Mouse (Mus musculus): ENCODE measurements at regions not wholly inside any gene's neighbourhood (a gene's known extent, or its start where the extent isn't known, plus 50 kb on each side); places are given as distances from the start of the nearest gene placed in this dataset.

DNA sequence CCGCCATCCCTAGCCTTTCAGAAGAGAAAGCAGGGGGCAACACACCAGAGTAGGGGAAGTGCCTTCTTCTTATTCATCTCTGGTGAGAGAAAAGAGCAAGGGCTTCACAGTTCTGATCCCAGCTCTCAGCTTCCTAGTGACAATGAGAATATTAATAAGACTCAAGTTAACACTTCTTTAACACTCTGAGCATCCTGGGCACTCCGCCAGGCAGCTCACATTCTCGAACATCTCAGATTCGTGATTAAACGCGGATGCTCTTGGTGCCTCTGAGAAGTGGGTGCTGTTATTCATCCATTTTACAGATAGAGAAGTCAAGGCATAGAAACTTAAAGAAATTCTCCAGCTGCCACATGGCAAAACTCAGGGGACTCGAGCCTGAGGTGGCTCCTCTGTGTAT is 237.1 kb downstream of the Rps15a start:
- ATAC-seq (ENCODE audit: insufficient number of reproducible peaks, low FRiP score): no peak
- Histone ChIP-seq H3K4me1 (replicated peaks) (no peaks in the 10 kb centered on the region), H3K4me2 (no peak overlapping the region), H3K9ac (no peak overlapping the region), H3K27ac (ENCODE audit: poor library complexity, severe bottlenecking) (no peak overlapping the region), H3K36me3 (no peaks in the 10 kb centered on the region), H3K4me3 (no peak overlapping the region), H3K9me3 (replicated peaks) (no peaks in the 10 kb centered on the region), H3K27me3 (replicated peaks) (peaks cover 14% of the 10 kb centered on the region)
- 51% methylated on average over 7 of the region's 7 CpGs for WGBS

DNA sequence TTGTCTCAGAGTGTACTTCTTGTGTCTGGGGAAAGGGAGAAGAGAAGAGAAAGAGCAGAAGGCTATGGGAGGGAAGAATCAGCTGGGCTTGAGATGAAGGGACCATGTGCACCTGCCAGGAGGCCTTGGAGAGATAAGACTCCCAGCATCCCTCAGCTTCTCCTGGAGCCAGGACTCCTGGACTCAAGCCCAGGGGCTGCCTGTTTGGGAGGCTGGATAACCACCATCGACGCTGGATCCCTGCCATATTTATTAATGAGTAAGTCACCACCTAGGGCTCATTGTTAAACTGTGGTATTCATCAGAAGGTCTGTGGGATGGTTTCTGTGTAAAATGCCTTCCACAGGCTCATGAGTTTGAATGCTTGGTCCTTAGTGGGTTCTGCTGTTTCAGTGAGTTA is 240.7 kb downstream of the Rps15a start:
- WGBS: 86% methylated on average over 2 of the region's 2 CpGs
- Histone ChIP-seq H3K36me3 (no peaks in the 10 kb centered on the region), H3K27me3 (replicated peaks) (peaks cover 6% of the 10 kb centered on the region; the same call in 1 of the 2 replicates), H3K4me3 (no peak overlapping the region), H3K4me2 (no peak overlapping the region), H3K4me1 (replicated peaks) (no peaks in the 10 kb centered on the region), H3K9me3 (replicated peaks) (no peaks in the 10 kb centered on the region), H3K9ac (no peak overlapping the region), H3K27ac (ENCODE audit: poor library complexity, severe bottlenecking) (no peak overlapping the region)
- no peak for ATAC-seq (ENCODE audit: insufficient number of reproducible peaks, low FRiP score)

DNA sequence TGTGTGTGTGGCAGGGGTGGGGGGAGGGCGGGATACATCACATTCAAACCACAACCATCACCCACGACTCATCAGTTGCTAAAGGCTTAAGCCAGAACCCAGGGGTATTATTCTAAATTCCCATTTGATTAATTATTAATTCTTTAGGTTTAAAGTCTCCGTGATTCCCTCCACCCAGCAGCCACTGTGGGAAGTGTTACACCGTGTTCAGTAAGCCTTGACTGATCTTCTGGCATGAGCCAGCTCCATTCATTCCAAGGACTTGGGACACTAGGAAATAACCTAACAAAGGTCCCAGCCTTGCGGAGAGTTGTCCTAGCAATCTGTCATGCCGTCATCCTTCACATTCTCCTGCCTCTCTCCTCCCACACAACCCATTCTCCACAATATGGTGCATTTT is 256.6 kb downstream of the Rps15a start:
- Histone ChIP-seq H3K36me3 (no peaks in the 10 kb centered on the region), H3K4me3 (no peak overlapping the region), H3K4me2 (no peak overlapping the region), H3K9ac (no peak overlapping the region), H3K27me3 (replicated peaks) (no peaks in the 10 kb centered on the region), H3K4me1 (replicated peaks) (no peaks in the 10 kb centered on the region; the same call in 1 of the 2 replicates), H3K9me3 (replicated peaks) (no peaks in the 10 kb centered on the region), H3K27ac (ENCODE audit: poor library complexity, severe bottlenecking) (no peak overlapping the region)
- WGBS: 69% methylated on average over 6 of the region's 6 CpGs
- ATAC-seq (ENCODE audit: insufficient number of reproducible peaks, low FRiP score): no peak

DNA sequence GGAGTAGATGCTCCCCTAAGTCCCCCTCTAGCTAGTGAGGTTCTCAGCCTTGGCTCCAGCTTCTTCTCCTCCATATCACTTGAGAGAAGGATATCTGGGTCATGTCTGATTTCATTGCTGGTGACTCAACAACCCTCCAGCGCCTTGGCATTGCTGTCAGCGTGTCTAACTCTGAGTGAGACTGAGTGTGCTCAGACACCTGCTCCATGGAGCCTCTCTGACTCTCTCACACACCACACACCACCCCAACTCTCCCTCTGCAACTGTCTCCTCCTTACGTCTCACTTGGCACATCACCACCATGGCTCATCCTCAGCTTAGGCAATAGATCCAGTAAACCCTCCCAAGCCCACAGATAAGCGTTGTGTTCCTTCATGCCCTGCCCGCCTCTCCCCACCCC is 260.0 kb downstream of the Rps15a start:
- Histone ChIP-seq H3K27me3 (replicated peaks) (no peaks in the 10 kb centered on the region), H3K9me3 (replicated peaks) (no peaks in the 10 kb centered on the region), H3K27ac (ENCODE audit: poor library complexity, severe bottlenecking) (no peak overlapping the region), H3K4me3 (no peak overlapping the region), H3K9ac (no peak overlapping the region), H3K4me1 (replicated peaks) (no peaks in the 10 kb centered on the region; the same call in none of the 2 replicates), H3K4me2 (no peak overlapping the region), H3K36me3 (no peaks in the 10 kb centered on the region)
- WGBS: 67% methylated on average over 5 of the region's 5 CpGs
- no peak for ATAC-seq (ENCODE audit: insufficient number of reproducible peaks, low FRiP score)

DNA sequence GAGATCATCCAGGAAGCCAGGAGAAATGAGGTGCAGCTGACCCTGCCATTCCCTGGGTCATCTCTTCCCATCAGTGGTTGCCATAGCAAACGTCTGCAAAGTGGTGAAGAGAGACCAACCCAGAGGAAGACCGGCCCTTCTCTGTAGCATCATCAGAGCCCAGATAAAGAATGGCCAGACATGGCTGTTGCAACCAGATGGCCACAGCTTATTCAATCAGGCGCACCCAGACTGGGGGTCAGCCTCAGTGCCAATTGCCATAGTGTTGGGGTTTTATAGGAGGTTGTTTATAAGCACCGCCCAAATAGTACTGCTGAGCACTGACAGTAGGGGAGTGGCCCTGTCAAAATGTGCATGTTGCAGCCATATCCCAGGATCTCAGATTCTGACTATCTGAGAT is 262.3 kb downstream of the Rps15a start:
- no peaks in the 10 kb centered on the region for H3K9me3 ChIP-seq (replicated peaks)
- no peak for ATAC-seq (ENCODE audit: insufficient number of reproducible peaks, low FRiP score)
- H3K27me3 ChIP-seq (replicated peaks): no peaks in the 10 kb centered on the region
- H3K4me2 ChIP-seq: no peak overlapping the region
- H3K4me3 ChIP-seq: no peak overlapping the region
- no peak overlapping the region for H3K27ac ChIP-seq (ENCODE audit: poor library complexity, severe bottlenecking)
- 68% methylated on average over 4 of the region's 4 CpGs for WGBS
- peaks cover 3% of the 10 kb centered on the region for H3K4me1 ChIP-seq (replicated peaks)
- H3K36me3 ChIP-seq: no peaks in the 10 kb centered on the region
- H3K9ac ChIP-seq: no peak overlapping the region

DNA sequence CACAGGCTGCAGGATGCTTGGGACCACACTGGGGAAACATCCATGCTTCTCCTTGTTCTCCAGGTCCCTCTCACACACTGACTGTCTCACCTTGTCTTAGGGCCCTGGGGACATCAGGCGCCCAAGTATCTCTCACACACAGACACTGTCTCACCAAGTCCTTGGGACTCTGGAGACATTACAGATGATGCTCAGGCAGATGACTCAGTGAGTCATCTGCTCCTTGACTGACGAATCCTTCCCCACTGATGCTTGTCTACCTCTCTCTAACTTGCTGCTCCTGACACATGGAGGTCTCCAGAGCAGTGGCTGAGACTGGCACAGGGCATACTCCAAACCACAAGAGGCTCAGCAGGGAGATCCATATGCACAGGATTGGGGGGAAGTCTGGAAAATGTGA is 263.1 kb downstream of the Rps15a start:
- 66% methylated on average over 2 of the region's 2 CpGs for WGBS
- H3K9me3 ChIP-seq (replicated peaks): no peaks in the 10 kb centered on the region
- H3K4me1 ChIP-seq (replicated peaks): peaks cover 3% of the 10 kb centered on the region
- no peak overlapping the region for H3K27ac ChIP-seq (ENCODE audit: poor library complexity, severe bottlenecking)
- ATAC-seq (ENCODE audit: insufficient number of reproducible peaks, low FRiP score): no peak
- no peaks in the 10 kb centered on the region for H3K36me3 ChIP-seq
- H3K27me3 ChIP-seq (replicated peaks): no peaks in the 10 kb centered on the region
- no peak overlapping the region for H3K4me3 ChIP-seq
- H3K4me2 ChIP-seq: no peak overlapping the region
- no peak overlapping the region for H3K9ac ChIP-seq

DNA sequence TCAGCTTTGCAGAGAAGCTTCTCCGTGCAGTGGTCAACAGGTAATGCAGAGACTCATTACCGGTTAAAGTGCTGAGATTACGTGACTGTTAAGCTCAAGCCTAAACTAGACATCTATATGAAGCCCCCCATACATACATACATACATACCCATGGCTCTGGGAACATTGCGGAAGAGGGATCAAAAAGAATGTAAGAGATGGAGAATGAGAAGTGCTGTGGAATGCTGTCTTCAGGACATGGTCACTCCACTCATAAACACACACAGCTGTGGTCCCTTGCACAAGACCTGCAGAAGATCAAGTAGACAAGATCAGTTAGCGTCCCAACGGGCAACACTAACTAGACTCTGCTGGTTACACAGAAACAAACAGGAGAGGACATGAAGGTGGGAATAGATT is 265.2 kb downstream of the Rps15a start:
- Histone ChIP-seq H3K27me3 (replicated peaks) (no peaks in the 10 kb centered on the region), H3K4me1 (replicated peaks) (peaks cover 3% of the 10 kb centered on the region; the same call in 1 of the 2 replicates), H3K9ac (no peak overlapping the region), H3K4me3 (no peak overlapping the region), H3K36me3 (no peaks in the 10 kb centered on the region), H3K4me2 (no peak overlapping the region), H3K9me3 (replicated peaks) (no peaks in the 10 kb centered on the region), H3K27ac (ENCODE audit: poor library complexity, severe bottlenecking) (no peak overlapping the region)
- 84% methylated on average over 6 of the region's 6 CpGs for WGBS
- no peak for ATAC-seq (ENCODE audit: insufficient number of reproducible peaks, low FRiP score)

DNA sequence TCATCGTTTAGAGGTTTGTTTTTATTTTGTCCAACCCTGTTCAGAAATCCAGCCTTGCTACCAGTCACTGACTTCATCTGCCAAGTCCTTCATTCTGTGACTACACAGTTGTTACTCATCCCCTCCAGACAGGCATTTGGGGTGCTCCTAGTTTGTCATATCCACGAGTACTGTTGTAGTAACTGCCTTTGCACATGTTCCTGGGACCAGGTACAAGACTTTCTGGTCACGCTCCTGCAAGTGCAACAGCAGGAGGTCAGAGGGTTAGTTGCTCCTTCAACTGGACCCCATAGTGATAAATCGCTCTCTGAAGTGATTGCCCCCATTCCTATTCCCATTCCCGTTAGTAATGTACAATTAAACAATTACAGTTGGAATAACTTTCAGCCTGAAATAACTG is 269.9 kb downstream of the Rps15a start:
- H3K27ac ChIP-seq (ENCODE audit: poor library complexity, severe bottlenecking): no peak overlapping the region
- H3K27me3 ChIP-seq (replicated peaks): no peaks in the 10 kb centered on the region
- no peak overlapping the region for H3K4me3 ChIP-seq
- no peak for ATAC-seq (ENCODE audit: insufficient number of reproducible peaks, low FRiP score)
- no peaks in the 10 kb centered on the region for H3K36me3 ChIP-seq
- no peak overlapping the region for H3K9ac ChIP-seq
- 81% methylated on average over 5 of the region's 5 CpGs for WGBS
- H3K4me2 ChIP-seq: no peak overlapping the region
- 0 out of 2 replicates have a peak, but pooled peaks cover 3% of the 10 kb centered on the region for H3K4me1 ChIP-seq (replicated peaks)
- H3K9me3 ChIP-seq (replicated peaks): no peaks in the 10 kb centered on the region

DNA sequence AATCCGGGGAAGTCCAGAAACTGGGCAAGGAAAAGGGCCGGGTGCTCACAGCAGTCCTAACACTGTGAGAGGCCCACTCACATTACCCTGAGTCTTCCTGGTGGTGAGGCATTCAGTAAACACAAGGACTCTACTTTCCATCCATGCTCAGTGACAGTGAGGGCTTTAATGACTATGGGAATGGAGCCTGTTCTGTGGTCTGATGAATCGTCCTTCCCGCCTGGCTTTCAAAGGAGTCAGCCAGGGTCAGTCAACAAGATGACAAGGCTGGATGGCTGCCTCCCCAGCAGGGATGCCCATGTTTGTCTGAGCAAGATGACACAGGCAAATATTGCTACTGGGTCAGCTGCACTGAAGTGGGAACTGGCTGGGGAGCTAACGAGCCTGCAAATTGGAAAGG is 273.2 kb downstream of the Rps15a start:
- ATAC-seq (ENCODE audit: insufficient number of reproducible peaks, low FRiP score): no peak
- no peak overlapping the region for H3K4me3 ChIP-seq
- no peaks in the 10 kb centered on the region for H3K9me3 ChIP-seq (replicated peaks)
- H3K27me3 ChIP-seq (replicated peaks): no peaks in the 10 kb centered on the region
- WGBS: 49% methylated on average over 5 of the region's 5 CpGs
- no peak overlapping the region for H3K4me2 ChIP-seq
- no peaks in the 10 kb centered on the region for H3K36me3 ChIP-seq
- no peak overlapping the region for H3K9ac ChIP-seq
- no peak overlapping the region for H3K27ac ChIP-seq (ENCODE audit: poor library complexity, severe bottlenecking)
- no peaks in the 10 kb centered on the region for H3K4me1 ChIP-seq (replicated peaks)

DNA sequence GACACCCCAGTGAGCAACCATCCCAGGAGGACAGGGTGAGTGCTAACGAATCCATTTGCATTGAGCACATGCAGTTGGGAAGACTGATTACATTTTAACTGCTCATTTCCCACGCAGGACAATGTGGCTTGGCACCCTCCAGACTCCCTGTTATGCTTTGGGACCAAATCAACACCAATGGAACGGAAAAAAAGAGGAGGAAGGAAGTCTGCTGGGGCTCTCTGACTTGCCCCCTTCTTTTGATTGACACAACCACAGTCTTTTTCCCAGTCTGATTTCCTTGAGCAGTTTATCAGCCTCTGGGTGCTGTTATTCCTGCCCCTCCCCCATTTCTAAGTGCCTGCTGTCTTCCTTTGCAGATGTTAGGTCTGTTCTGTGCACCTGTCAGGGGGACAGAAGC is 321.0 kb downstream of the Rps15a start:
- Histone ChIP-seq H3K27me3 (replicated peaks) (no peaks in the 10 kb centered on the region), H3K4me1 (replicated peaks) (no peaks in the 10 kb centered on the region), H3K36me3 (no peaks in the 10 kb centered on the region), H3K4me2 (no peak overlapping the region), H3K4me3 (no peak overlapping the region), H3K9ac (no peak overlapping the region), H3K9me3 (replicated peaks) (no peaks in the 10 kb centered on the region), H3K27ac (ENCODE audit: poor library complexity, severe bottlenecking) (no peak overlapping the region)
- ATAC-seq (ENCODE audit: insufficient number of reproducible peaks, low FRiP score): no peak
- 33% methylated on average over 3 of the region's 3 CpGs for WGBS

DNA sequence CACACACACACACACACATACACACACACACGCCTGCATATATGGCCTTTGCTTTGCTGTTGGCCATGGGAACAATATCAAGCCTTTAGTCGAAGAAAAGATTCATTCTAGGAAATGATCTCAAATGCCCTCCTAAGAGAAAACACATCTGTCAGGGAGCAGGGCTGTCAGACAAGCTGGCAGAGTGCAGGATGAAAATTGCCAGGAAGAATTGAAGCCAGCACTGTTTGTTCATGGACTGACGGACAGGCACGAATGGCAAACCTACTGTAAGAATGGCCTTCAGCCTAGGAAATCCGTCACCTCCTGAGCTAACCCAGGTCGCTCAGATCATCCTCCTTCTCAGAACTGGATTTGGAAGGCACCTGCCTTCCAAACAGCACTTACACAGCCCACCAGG is 322.0 kb downstream of the Rps15a start:
- H3K4me2 ChIP-seq: no peak overlapping the region
- no peaks in the 10 kb centered on the region for H3K9me3 ChIP-seq (replicated peaks)
- no peak overlapping the region for H3K27ac ChIP-seq (ENCODE audit: poor library complexity, severe bottlenecking)
- H3K9ac ChIP-seq: no peak overlapping the region
- no peak for ATAC-seq (ENCODE audit: insufficient number of reproducible peaks, low FRiP score)
- H3K4me3 ChIP-seq: no peak overlapping the region
- WGBS: 75% methylated on average over 6 of the region's 6 CpGs
- no peaks in the 10 kb centered on the region for H3K27me3 ChIP-seq (replicated peaks)
- no peaks in the 10 kb centered on the region for H3K36me3 ChIP-seq
- no peaks in the 10 kb centered on the region for H3K4me1 ChIP-seq (replicated peaks)

DNA sequence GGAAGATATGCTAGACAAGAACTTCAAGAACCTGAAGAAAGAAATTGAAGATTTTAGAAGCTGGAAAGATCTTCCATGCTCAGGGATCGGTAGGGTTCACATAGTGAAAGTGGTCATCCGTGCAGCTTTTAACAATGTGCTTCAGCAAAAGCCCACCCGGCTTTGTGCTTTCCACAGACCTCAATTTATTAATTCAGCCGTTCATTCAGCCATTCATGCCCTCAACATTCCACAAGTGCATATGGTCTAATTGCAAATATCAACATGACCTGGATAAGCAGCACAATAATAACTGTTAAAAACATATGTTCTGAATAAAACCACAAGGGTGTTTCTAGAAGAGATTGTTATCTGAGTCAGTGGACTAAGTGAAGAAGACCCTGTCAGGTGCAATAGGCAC is 323.5 kb downstream of the Rps15a start:
- ATAC-seq (ENCODE audit: insufficient number of reproducible peaks, low FRiP score): no peak
- WGBS: 82% methylated on average over 4 of the region's 4 CpGs
- Histone ChIP-seq H3K4me2 (no peak overlapping the region), H3K27ac (ENCODE audit: poor library complexity, severe bottlenecking) (no peak overlapping the region), H3K9ac (no peak overlapping the region), H3K27me3 (replicated peaks) (no peaks in the 10 kb centered on the region), H3K36me3 (no peaks in the 10 kb centered on the region), H3K4me1 (replicated peaks) (no peaks in the 10 kb centered on the region), H3K9me3 (replicated peaks) (no peaks in the 10 kb centered on the region), H3K4me3 (no peak overlapping the region)

Measured in heart, embryonic 12.5 days (tissue).